Mouse (Mus musculus) erythroblast, embryonic 14.5 days (primary cell): ENCODE data around the gene Mcub. TPM values are rescaled to one million over a fixed set of nuclear protein-coding genes. Genes with fewer than 3 reads are reported as not detected.
A peak's percentile ranks its signal among the peaks of the same experiment; 100 is the strongest.

Experiments used
- H3K27me3 ChIP-seq: 2 replicates; pipeline ENCODE4 v1.6.1; 2012; ENCODE audit warnings: inconsistent platforms; ENCODE audit not compliant: control insufficient read depth
- H3K36me3 ChIP-seq: 2 replicates; pipeline ENCODE4 v1.6.1; 2012; ENCODE audit warnings: mild to moderate bottlenecking, inconsistent platforms; ENCODE audit not compliant: control insufficient read depth
- H3K4me1 ChIP-seq: 2 replicates; pipeline ENCODE4 v1.6.1; 2012; ENCODE audit warnings: inconsistent platforms; ENCODE audit not compliant: control insufficient read depth
- H3K4me3 ChIP-seq: replicated peaks from 2 replicates; pipeline ENCODE3; 2012; ENCODE audit warnings: moderate library complexity, mild to moderate bottlenecking, inconsistent platforms
- H3K9me3 ChIP-seq: 2 replicates; pipeline ENCODE4 v1.6.1; 2012; ENCODE audit warnings: low read length, inconsistent platforms, mixed read lengths; ENCODE audit not compliant: control insufficient read depth
- GATA1 ChIP-seq: IDR thresholded peaks from 2 replicates; pipeline ENCODE4 v1.6.1; 2012; ENCODE audit warnings: low read length, inconsistent platforms, mixed read lengths
- TAL1 ChIP-seq: IDR thresholded peaks from 3 replicates; pipeline ENCODE4 v1.6.1; 2012; ENCODE audit warnings: low read length, inconsistent platforms, mixed read lengths
- polyA plus RNA-seq: library from polyadenylated mRNA; stranded (reverse); fragments of >175 nt; gene quantifications from 2 replicates; pipeline ENCODE4 v1.2.3, GENCODE M21; 2012

Gene Mcub
- polyA plus RNA-seq, 1 experiment: 4.8 TPM

DNA sequence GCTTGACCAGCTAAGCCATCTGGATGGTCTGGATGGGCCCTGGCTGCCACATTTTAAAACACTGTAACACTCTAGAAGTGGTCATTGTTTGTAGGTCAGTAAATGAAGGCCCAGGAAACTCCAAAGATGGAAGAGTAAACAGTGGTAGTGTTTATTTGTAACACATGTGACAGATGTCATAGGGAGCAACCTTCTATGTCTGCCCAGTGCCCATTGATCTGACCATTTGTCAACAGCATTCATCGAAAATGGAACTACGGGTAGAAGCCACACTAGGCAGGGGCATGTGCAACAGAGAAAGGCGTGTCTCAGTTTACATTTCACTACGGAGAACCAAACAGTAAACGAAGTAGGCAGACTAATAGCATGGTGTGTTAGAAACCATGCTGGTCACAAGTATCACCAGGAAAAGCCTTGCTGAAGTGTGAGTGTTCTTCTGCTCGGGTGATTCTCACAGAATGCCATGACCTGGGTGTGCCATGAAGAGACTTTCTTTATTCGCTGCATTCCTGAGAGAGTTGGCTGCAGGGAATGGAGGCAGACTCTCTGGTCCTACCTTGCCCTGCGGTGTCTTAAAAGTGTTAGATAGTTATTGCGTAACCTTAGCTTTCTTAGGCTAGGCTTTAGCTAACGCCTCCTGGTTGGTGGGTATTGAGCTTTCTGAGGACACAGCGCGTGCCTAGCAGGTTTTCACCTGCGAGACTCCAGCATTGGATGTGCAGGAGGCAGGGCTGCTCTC is 82.1 kb downstream of the Mcub start:
- H3K9me3 ChIP-seq: no peaks in the 10 kb centered on the region
- no peak overlapping the region for H3K4me3 ChIP-seq
- H3K36me3 ChIP-seq: peaks cover 57% of the 10 kb centered on the region
- TF ChIP-seq GATA1 (no peak), TAL1 (no peak)
- peaks cover 51% of the 10 kb centered on the region for H3K4me1 ChIP-seq
- H3K27me3 ChIP-seq: no peaks in the 10 kb centered on the region

DNA sequence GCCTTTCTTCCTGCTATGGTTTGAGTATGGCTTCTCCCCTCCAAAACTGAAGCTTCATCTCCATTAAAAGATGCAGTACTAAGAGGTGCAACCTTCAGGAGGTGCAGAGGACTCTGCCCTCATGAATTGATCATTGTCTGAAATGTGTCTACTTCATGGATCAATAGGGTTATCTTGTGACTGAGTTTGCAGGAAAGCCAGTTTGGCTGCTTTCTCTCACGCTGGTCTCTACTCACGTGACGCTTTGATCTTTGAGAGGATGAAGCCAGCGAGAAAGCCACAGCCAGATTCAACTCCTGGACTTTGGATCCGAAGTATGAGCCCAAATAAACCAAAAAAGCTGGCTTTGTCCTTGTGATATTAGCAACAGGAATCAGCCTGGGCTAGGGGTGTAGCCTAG is 83.6 kb downstream of the Mcub start:
- TF ChIP-seq GATA1 (no peak), TAL1 (no peak)

DNA sequence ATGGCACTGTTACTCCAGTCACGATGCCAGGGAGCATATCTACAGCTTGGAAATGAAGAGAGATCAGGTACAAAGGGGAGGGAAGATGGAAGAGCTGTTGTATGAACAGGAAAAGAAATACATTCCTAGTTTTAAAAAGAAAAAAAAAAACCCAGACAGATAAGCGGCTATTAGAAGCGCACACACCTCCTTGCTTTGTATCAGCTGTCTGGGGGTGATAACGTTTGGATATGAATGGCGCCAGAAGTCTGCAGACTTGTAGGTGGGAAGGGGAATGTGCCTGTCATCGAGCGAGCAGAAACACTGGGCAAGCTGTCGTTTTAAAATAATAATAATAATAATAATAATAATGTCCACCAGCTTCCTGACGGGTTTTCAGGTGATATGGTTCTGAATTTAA is 84.4 kb downstream of the Mcub start:
- H3K4me3 ChIP-seq: peak overlapping the region; percentile 42
- TF ChIP-seq TAL1 (no peak), GATA1 (no peak)
- H3K4me1 ChIP-seq: peaks cover 69% of the 10 kb centered on the region
- no peaks in the 10 kb centered on the region for H3K27me3 ChIP-seq
- H3K36me3 ChIP-seq: peaks cover 37% of the 10 kb centered on the region
- H3K9me3 ChIP-seq: no peaks in the 10 kb centered on the region

More for the DNA sequence above, 83.6 kb downstream of the Mcub start:
- Histone ChIP-seq H3K36me3 (peaks cover 45% of the 10 kb centered on the region), H3K9me3 (no peaks in the 10 kb centered on the region), H3K27me3 (no peaks in the 10 kb centered on the region), H3K4me1 (peaks cover 61% of the 10 kb centered on the region), H3K4me3 (no peak overlapping the region)

DNA sequence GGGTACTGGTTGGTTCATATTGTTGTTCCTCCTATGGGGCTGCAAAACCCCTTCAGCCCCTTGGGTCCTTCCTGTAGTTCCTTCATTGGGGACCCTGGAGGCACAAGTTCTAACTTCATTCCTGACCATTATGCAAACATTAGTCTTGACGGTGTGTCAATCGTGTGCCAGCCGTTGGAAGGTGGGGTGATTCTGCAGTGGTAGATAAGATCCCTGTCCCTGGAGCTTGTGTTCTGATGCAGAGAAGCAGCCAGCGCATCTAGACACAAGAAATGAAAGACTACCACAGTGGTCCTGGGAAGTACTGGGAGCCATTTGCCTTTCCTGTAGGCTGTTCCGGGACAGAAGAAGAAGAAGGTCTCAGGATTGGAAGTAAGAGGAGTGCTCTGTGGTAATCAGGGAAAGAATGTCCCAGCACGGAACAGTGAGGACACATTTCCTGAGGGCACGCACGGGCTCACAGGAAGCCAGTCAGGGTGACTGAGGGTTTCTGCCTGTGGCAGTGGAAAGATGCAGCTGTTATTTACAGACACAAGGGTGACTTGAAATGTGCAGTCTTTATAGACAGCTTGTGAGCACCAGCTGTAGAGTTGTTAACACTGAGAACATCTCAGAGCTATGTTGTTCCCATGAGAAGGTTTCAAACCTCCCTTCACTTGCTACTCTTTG is 88.9 kb downstream of the Mcub start:
- peaks cover 5% of the 10 kb centered on the region for H3K36me3 ChIP-seq
- no peaks in the 10 kb centered on the region for H3K27me3 ChIP-seq
- peak overlapping the region; percentile 67 for H3K4me3 ChIP-seq
- TF ChIP-seq GATA1 (peak; percentile 53; the same call in 1 of the 2 replicates), TAL1 (no peak)
- no peaks in the 10 kb centered on the region for H3K9me3 ChIP-seq
- peaks cover 79% of the 10 kb centered on the region for H3K4me1 ChIP-seq

DNA sequence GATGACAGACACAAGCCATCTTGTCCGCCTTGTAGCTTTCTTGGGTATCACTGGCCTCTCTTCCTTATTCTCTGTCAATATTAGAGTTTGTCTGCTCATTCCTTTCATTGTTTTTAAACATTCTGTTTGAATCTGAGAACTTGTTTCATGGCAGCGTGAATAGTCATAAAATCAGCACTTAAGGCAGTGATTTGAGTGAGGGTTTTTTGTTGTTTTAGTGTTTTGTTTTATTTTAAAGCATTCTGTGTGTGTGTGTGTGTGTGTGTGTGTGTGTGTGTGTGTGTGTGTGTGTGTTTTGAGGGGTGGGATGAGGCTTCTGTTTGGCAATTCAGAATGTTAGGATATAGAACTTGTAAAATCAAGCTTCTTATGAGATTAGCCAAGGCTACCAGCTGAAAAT is 90.1 kb downstream of the Mcub start:
- no peaks in the 10 kb centered on the region for H3K9me3 ChIP-seq
- TF ChIP-seq TAL1: no peak
- no peak for TF ChIP-seq GATA1
- peak overlapping the region; percentile 86 for H3K4me3 ChIP-seq
- H3K27me3 ChIP-seq: no peaks in the 10 kb centered on the region
- peaks cover 67% of the 10 kb centered on the region for H3K4me1 ChIP-seq
- H3K36me3 ChIP-seq: peaks cover 3% of the 10 kb centered on the region

DNA sequence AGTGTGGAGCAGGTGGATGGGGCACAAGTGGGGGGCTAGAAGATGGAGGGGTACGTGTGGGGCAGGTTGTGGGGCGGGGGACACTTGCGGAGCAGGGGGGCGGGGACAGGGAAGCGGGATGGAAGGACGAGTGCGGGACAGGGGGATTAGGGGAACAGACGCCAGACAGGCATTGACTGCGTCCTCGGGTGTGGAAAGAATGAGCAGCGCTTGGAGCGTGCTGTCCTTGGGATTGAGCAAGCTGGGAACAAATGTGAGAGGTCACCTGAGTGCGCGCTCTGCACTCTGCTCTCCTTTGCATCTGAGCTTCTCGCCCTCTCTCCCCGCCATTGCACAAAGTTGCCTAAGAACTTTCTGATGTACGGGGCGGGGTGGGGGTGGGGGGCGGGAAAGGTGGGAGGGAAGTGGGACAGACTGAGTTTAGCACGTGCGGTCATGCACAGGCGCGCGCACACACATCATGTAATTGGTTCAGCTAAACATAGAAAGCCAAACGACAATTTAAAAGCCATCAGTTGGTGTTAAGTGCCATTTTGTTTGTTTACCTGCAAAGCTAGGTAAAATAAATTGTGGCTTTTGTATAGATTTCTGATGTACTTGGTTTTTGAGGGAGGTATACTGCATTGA is 90.8 kb downstream of the Mcub start:
- no peaks in the 10 kb centered on the region for H3K27me3 ChIP-seq
- peaks cover 61% of the 10 kb centered on the region for H3K4me1 ChIP-seq
- peaks cover 3% of the 10 kb centered on the region for H3K36me3 ChIP-seq
- TF ChIP-seq TAL1 (no peak), GATA1 (no peak)
- no peaks in the 10 kb centered on the region for H3K9me3 ChIP-seq
- peak overlapping the region; percentile 86 for H3K4me3 ChIP-seq

DNA sequence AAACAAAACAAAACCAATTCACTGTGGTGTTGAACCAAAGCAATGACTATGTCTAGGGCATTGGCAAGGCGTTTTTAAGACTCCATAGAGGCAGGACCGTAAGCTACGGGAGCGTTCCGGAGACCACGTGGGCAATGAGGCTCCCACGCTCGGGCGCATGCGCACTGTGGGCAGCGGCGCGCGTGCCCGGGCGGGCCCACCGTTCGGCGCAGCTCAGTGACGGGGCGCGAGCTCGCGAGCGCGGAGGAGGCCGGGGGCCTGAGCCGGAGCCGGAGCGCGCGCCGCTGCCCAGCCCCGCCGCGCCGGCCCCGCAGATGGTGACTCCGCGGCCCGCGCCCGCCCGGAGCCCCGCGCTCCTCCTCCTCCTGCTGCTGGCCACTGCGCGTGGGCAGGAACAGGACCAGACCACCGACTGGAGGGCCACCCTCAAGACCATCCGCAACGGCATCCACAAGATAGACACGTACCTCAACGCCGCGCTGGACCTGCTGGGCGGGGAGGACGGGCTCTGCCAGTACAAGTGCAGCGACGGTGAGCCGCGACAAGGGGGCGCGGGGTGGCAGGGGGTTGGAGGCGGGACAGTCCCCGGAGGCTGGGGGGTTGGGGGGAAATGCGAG is 91.5 kb downstream of the Mcub start, which contains the start of gene Pla2g12a:
Gene Pla2g12a, plus strand, starts transcription at position 202 of the 617 bp plus-strand sequence.
- Histone ChIP-seq H3K36me3 (peaks cover 3% of the 10 kb centered on the region), H3K9me3 (no peaks in the 10 kb centered on the region), H3K27me3 (no peaks in the 10 kb centered on the region), H3K4me1 (peaks cover 56% of the 10 kb centered on the region), H3K4me3 (peak within 1 kb of the TSS; percentile 86)
- TF ChIP-seq TAL1: no peak
- no peak for TF ChIP-seq GATA1

DNA sequence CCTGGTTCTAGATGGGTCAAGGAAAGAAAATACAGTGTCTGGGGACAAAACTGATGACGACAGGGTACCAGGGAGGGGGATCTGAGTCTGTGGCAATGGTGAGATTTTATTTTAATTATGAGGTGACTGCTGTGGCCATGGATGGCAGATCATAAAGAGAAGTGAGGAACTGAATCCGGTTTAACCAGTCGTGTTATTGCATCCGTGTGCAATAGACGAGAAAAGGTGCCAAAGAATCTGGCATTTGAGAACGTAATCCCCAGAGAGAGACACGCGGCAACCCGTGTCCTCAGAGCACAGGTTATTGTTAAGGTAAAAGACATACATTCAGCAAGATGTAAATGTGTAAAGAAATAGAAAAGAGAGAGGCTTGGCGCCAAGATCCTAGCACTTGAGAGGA is 92.7 kb downstream of the Mcub start:
- no peak for TF ChIP-seq GATA1
- no peak for TF ChIP-seq TAL1
- Histone ChIP-seq H3K4me1 (peaks cover 45% of the 10 kb centered on the region), H3K4me3 (no peak overlapping the region), H3K27me3 (no peaks in the 10 kb centered on the region), H3K36me3 (no peaks in the 10 kb centered on the region; the same call in 1 of the 2 replicates), H3K9me3 (no peaks in the 10 kb centered on the region)

Other genes with a start within 250 kb of the Mcub start
- gene Egf, start 214.9 kb downstream of the Mcub start, polyA plus RNA-seq: 0.01 TPM in 1 of 2 replicates, not detected in the other
- gene Lrit3, start 166.2 kb downstream of the Mcub start, polyA plus RNA-seq: 0.02 TPM in 1 of 2 replicates, not detected in the other
- gene Rrh, start 147.6 kb downstream of the Mcub start, polyA plus RNA-seq: 0.02 TPM in 1 of 2 replicates, not detected in the other
- gene Gar1, start 138.8 kb downstream of the Mcub start, polyA plus RNA-seq: 2.4 and 3.4 TPM in 2 replicates
- 0.02 TPM in 1 of 2 replicates, not detected in the other for gene Cfi, start 134.3 kb downstream of the Mcub start, polyA plus RNA-seq
- 4.0 and 4.1 TPM in 2 replicates for gene Pla2g12a, start 91.6 kb downstream of the Mcub start, polyA plus RNA-seq
- gene Casp6, start 68.8 kb downstream of the Mcub start, polyA plus RNA-seq: 0.47 and 0.62 TPM in 2 replicates
- 1.8 and 3.5 TPM in 2 replicates for gene Sec24b, start 91.3 kb upstream of the Mcub start, polyA plus RNA-seq
- 0.01 TPM in 1 of 2 replicates, not detected in the other for gene Col25a1, start 161.3 kb upstream of the Mcub start, polyA plus RNA-seq